Mouse (Mus musculus): ENCODE results near the gene Ypel2. TPM values are rescaled to one million over a fixed set of nuclear protein-coding genes. Genes with fewer than 3 reads are reported as not detected.

The Ypel2 gene
- polyA plus RNA-seq, 1 experiment, result 10.4 TPM

- TF ChIP-seq CTCF (IDR thresholded peaks at IDR 0.05; ENCODE audit: borderline replicate concordance, insufficient read depth, low read length), result no peak
- TF ChIP-seq POLR2A (IDR thresholded peaks at IDR 0.05; ENCODE audit: low read depth, low read length), result no peak
- H3K4me1 ChIP-seq (ENCODE audit: control insufficient read depth, insufficient read depth, low read length), result no peaks in the 10 kb centered on the region
- no peak overlapping the region for H3K4me3 ChIP-seq (ENCODE audit: insufficient read depth, low read length)
- H3K27ac ChIP-seq (ENCODE audit: insufficient read depth, low read length), result no peak overlapping the region
These were observed 54.0 kb downstream of the Ypel2 start for GRCm38 (mm10) chr11:86939503-86939902.

GRCm38 (mm10) chr11:86938551-86938950 is 55.0 kb downstream of the Ypel2 start:
- TF ChIP-seq CTCF (IDR thresholded peaks at IDR 0.05; ENCODE audit: borderline replicate concordance, insufficient read depth, low read length) (no peak), POLR2A (IDR thresholded peaks at IDR 0.05; ENCODE audit: low read depth, low read length) (no peak)
- Histone ChIP-seq H3K27ac (ENCODE audit: insufficient read depth, low read length) (no peak overlapping the region), H3K4me3 (ENCODE audit: insufficient read depth, low read length) (no peak overlapping the region), H3K4me1 (ENCODE audit: control insufficient read depth, insufficient read depth, low read length) (no peaks in the 10 kb centered on the region)

GRCm38 (mm10) chr11:86938108-86938507 is 55.4 kb downstream of the Ypel2 start:
- no peak for TF ChIP-seq CTCF (IDR thresholded peaks at IDR 0.05; ENCODE audit: borderline replicate concordance, insufficient read depth, low read length)
- no peak for TF ChIP-seq POLR2A (IDR thresholded peaks at IDR 0.05; ENCODE audit: low read depth, low read length)
- Histone ChIP-seq H3K27ac (ENCODE audit: insufficient read depth, low read length) (no peak overlapping the region), H3K4me1 (ENCODE audit: control insufficient read depth, insufficient read depth, low read length) (no peaks in the 10 kb centered on the region), H3K4me3 (ENCODE audit: insufficient read depth, low read length) (no peak overlapping the region)

- Histone ChIP-seq H3K4me1 (ENCODE audit: control insufficient read depth, insufficient read depth, low read length) (no peaks in the 10 kb centered on the region), H3K27ac (ENCODE audit: insufficient read depth, low read length) (no peak overlapping the region), H3K4me3 (ENCODE audit: insufficient read depth, low read length) (no peak overlapping the region)
- TF ChIP-seq POLR2A (IDR thresholded peaks at IDR 0.05; ENCODE audit: low read depth, low read length) (no peak), CTCF (IDR thresholded peaks at IDR 0.05; ENCODE audit: borderline replicate concordance, insufficient read depth, low read length) (no peak)
These were observed 56.6 kb downstream of the Ypel2 start for GRCm38 (mm10) chr11:86936938-86937337.

GRCm38 (mm10) chr11:86934895-86935294 is 58.6 kb downstream of the Ypel2 start:
- Histone ChIP-seq H3K4me1 (ENCODE audit: control insufficient read depth, insufficient read depth, low read length) (no peaks in the 10 kb centered on the region), H3K4me3 (ENCODE audit: insufficient read depth, low read length) (no peak overlapping the region), H3K27ac (ENCODE audit: insufficient read depth, low read length) (no peak overlapping the region)
- TF ChIP-seq POLR2A (IDR thresholded peaks at IDR 0.05; ENCODE audit: low read depth, low read length), result no peak
- no peak for TF ChIP-seq CTCF (IDR thresholded peaks at IDR 0.05; ENCODE audit: borderline replicate concordance, insufficient read depth, low read length)

GRCm38 (mm10) chr11:86932201-86932600 is 61.3 kb downstream of the Ypel2 start:
- Histone ChIP-seq H3K27ac (ENCODE audit: insufficient read depth, low read length) (no peak overlapping the region), H3K4me1 (ENCODE audit: control insufficient read depth, insufficient read depth, low read length) (no peaks in the 10 kb centered on the region), H3K4me3 (ENCODE audit: insufficient read depth, low read length) (no peak overlapping the region)
- TF ChIP-seq POLR2A (IDR thresholded peaks at IDR 0.05; ENCODE audit: low read depth, low read length), result no peak
- TF ChIP-seq CTCF (IDR thresholded peaks at IDR 0.05; ENCODE audit: borderline replicate concordance, insufficient read depth, low read length), result no peak

- no peaks in the 10 kb centered on the region for H3K4me1 ChIP-seq (ENCODE audit: control insufficient read depth, insufficient read depth, low read length)
- TF ChIP-seq POLR2A (IDR thresholded peaks at IDR 0.05; ENCODE audit: low read depth, low read length) (no peak), CTCF (IDR thresholded peaks at IDR 0.05; ENCODE audit: borderline replicate concordance, insufficient read depth, low read length) (no peak)
- no peak overlapping the region for H3K4me3 ChIP-seq (ENCODE audit: insufficient read depth, low read length)
- no peak overlapping the region for H3K27ac ChIP-seq (ENCODE audit: insufficient read depth, low read length)
These were observed 62.8 kb downstream of the Ypel2 start for GRCm38 (mm10) chr11:86930636-86931180.

- Histone ChIP-seq H3K4me1 (ENCODE audit: control insufficient read depth, insufficient read depth, low read length) (no peaks in the 10 kb centered on the region), H3K4me3 (ENCODE audit: insufficient read depth, low read length) (no peak overlapping the region)
- no peak for TF ChIP-seq CTCF (IDR thresholded peaks at IDR 0.05; ENCODE audit: borderline replicate concordance, insufficient read depth, low read length)
- no peak for TF ChIP-seq POLR2A (IDR thresholded peaks at IDR 0.05; ENCODE audit: low read depth, low read length)
These were observed 63.5 kb downstream of the Ypel2 start for GRCm38 (mm10) chr11:86929985-86930384.

GRCm38 (mm10) chr11:86929531-86929930 is 64.0 kb downstream of the Ypel2 start:
- H3K4me1 ChIP-seq (ENCODE audit: control insufficient read depth, insufficient read depth, low read length), result no peaks in the 10 kb centered on the region
- H3K27ac ChIP-seq (ENCODE audit: insufficient read depth, low read length), result no peak overlapping the region
- no peak overlapping the region for H3K4me3 ChIP-seq (ENCODE audit: insufficient read depth, low read length)
- TF ChIP-seq POLR2A (IDR thresholded peaks at IDR 0.05; ENCODE audit: low read depth, low read length), result no peak
- TF ChIP-seq CTCF (IDR thresholded peaks at IDR 0.05; ENCODE audit: borderline replicate concordance, insufficient read depth, low read length), result no peak

More at GRCm38 (mm10) chr11:86929985-86930384, 63.5 kb downstream of the Ypel2 start:
- H3K27ac ChIP-seq (ENCODE audit: insufficient read depth, low read length), result no peak overlapping the region

GRCm38 (mm10) chr11:86925085-86925638 is 68.3 kb downstream of the Ypel2 start:
- Histone ChIP-seq H3K27ac (ENCODE audit: insufficient read depth, low read length) (no peak overlapping the region), H3K4me1 (ENCODE audit: control insufficient read depth, insufficient read depth, low read length) (peaks cover 5% of the 10 kb centered on the region; the same call in 1 of the 2 replicates), H3K4me3 (ENCODE audit: insufficient read depth, low read length) (no peak overlapping the region)
- TF ChIP-seq POLR2A (IDR thresholded peaks at IDR 0.05; ENCODE audit: low read depth, low read length) (no peak), CTCF (IDR thresholded peaks at IDR 0.05; ENCODE audit: borderline replicate concordance, insufficient read depth, low read length) (no peak)
